Mouse (Mus musculus) lung, postnatal 0 days (tissue): Measurements from ENCODE around the gene Mettl25.

Experiments used
- CTCF ChIP-seq: IDR thresholded peaks from 2 replicates; pipeline ENCODE4 v1.5.1; 2016; ENCODE audit warnings: antibody characterized with exemption, mild to moderate bottlenecking
- EP300 ChIP-seq: IDR thresholded peaks from 2 replicates; pipeline ENCODE4 v1.6.1; 2016; ENCODE audit warnings: antibody characterized with exemption, mild to moderate bottlenecking, control low read depth

GRCm38 (mm10) chr10:105802132-105802531, 39.0 kb downstream of the Mettl25 start:
- TF ChIP-seq CTCF (no peak), EP300 (no peak)
